Mouse (Mus musculus): ENCODE results near the gene Cerk. TPM values are rescaled to one million over a fixed set of nuclear protein-coding genes. Genes with fewer than 3 reads are reported as not detected.
A peak's percentile ranks its signal among the peaks of the same experiment; 100 is the strongest.
"Not testable (repeated sequence)": the region's sequence is repeated elsewhere in the genome, so short reads cannot be mapped to it uniquely, and the experiment has no call there.

The Cerk gene
- polyA plus RNA-seq, 1 experiment: 42.5 TPM

DNA sequence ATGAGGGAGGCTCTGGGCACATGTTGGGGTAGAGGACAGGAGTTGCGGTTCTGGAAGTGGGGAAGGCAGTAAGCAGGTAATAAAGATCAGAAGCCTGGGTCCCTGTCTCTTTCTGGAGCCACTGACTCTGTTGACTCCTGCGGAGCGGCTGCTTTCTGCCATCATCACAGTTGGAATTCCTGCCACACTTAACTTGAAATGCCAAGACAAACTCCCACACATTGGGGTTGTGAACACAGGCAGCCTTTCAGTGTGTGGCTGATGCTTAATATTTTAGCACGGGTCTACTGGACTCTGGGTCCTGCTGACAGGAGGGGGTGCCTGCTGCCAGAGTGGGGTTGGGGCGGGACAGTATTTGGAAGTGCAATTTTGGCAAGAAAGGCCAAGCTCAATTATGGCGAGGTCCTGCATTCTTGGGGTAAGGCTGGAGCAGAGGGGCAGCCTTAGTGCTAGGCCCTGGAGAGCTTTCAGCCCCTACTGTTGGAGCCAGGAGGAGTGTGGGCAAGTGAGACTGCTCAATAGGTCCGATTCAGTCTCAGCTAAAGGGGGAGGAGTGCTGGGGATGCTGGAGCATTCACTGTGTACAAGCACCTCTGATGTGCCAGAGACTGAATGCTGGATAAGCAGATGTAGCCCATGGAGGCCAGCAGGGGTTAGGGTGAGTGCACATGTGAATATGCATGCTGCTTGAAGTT is 33.7 kb upstream of the Cerk start:
- WGBS: 68% methylated on average over 7 of the region's 7 CpGs
- Histone ChIP-seq H3K4me1 (ENCODE audit: control insufficient read depth, insufficient read depth, low read length) (peaks cover 11% of the 10 kb centered on the region; the same call in 1 of the 2 replicates), H3K27ac (ENCODE audit: control insufficient read depth, insufficient read depth, low read depth, low read length, poor library complexity) (no peak overlapping the region), H3K4me3 (replicated peaks; ENCODE audit: control insufficient read depth, low read depth, low read length) (no peak overlapping the region)
- no peak for TF ChIP-seq CTCF (IDR thresholded peaks at IDR 0.05; ENCODE audit: control insufficient read depth, insufficient read depth, low read length)
- no peak for TF ChIP-seq POLR2A (IDR thresholded peaks at IDR 0.05; ENCODE audit: borderline replicate concordance, control insufficient read depth, low read depth, low read length)

DNA sequence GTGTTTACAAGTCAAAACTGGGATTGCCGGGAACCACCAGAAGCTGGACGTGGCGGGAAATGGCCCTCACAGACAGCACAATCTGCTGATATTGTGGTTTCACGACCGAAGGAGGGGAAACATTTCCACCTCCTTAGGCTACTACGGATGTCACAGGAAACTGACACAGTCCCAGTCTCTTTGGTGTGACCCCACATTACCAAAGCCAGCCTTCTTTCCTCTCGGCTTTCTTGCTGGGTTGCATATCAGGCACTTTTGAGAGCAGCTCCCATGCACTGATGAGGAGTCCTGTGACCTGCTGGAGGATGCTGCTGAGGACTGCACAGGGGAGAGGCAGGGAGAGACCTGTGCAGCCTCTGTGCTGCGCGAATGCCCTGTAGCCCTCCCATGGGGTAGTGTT is 30.7 kb upstream of the Cerk start:
- H3K4me1 ChIP-seq (ENCODE audit: control insufficient read depth, insufficient read depth, low read length); H3K27ac ChIP-seq (ENCODE audit: control insufficient read depth, insufficient read depth, low read depth, low read length, poor library complexity); H3K4me3 ChIP-seq (replicated peaks; ENCODE audit: control insufficient read depth, low read depth, low read length): not testable (repeated sequence)
- WGBS: 53% methylated on average over 9 of the region's 9 CpGs

DNA sequence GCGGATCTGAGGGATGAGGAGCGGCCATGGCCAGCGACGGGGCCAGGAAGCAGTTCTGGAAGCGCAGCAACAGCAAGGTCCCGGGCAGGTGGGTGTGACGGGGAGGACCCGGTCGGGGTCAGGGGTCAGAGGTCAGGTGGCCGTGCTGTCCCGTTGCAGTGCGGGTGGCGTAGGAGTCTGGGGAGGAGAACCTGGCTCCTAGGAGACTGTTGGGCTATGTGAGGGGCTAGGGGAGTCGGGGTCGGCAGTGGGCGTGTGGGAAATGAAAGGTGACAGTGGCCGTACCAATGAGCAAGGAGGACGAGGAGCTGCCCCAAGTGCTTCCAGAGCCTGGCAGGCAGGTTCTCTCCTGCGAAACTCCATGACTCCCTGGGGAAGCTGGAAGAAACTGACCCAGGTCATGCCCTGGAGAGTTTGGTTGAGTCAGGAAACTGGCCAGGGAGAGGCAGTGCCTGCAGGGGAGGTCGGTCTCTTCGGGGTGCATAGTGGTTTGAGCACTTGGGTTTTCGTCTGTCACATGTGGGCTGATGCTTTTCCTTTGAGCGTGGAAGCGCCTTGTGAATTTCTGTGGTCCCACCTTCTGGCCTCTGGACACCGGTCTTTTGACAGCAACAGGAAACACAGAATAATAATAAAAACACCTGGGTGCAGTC is 28.7 kb upstream of the Cerk start:
- 3% methylated on average over 25 of the region's 25 CpGs for WGBS
- H3K4me1 ChIP-seq (ENCODE audit: control insufficient read depth, insufficient read depth, low read length): peaks cover 7% of the 10 kb centered on the region; the same call in 1 of the 2 replicates
- no peak for TF ChIP-seq CTCF (IDR thresholded peaks at IDR 0.05; ENCODE audit: control insufficient read depth, insufficient read depth, low read length)
- TF ChIP-seq POLR2A (IDR thresholded peaks at IDR 0.05; ENCODE audit: borderline replicate concordance, control insufficient read depth, low read depth, low read length): no peak
- H3K4me3 ChIP-seq (replicated peaks; ENCODE audit: control insufficient read depth, low read depth, low read length): peak overlapping the region; percentile 97
- peak overlapping the region; percentile 87 for H3K27ac ChIP-seq (ENCODE audit: control insufficient read depth, insufficient read depth, low read depth, low read length, poor library complexity)

DNA sequence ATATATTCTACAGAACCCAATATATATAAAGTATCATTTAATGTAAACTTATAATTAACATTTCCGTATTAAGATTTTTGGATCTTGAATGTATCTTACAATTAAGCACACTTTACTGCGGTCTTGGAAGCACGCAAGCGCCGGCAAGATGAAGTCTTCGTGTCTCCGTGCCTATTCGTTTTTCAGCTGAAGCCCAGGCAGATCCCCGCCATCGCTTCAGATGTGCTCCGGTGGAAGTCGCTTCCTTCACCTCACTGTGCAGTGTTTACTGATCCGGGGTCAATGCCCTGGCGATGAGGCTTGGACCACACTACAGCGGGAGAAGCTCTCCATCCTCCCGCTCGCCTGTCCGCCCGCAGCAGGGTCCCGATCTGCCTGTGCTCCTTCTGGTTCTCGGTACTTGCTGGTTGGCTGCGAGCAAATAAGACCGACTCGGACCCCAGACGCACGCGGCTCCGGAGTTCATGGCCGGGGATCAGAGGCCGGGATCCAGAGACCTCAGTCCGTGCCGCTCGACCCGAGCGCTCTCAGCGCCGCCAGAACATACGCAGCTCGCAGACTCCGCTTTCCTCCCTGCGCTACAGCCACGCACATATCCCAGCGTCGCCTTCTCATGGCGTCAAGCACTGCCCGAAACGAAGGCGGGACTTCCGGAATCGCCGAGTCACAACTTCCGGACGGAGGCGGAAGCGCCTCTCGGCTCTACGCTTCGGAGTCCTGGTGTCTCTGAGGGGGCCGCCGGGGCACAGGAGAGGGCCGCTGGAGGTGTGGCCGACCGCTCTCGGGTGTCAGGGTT is 28.0 kb upstream of the Cerk start, which contains the start of gene Tbc1d22a:
TSS of gene Tbc1d22a (plus strand) at position 707 of the 796 bp plus-strand sequence.
- under 1% methylated on average over 64 of the region's 64 CpGs for WGBS
- Histone ChIP-seq H3K4me3 (replicated peaks; ENCODE audit: control insufficient read depth, low read depth, low read length) (peak within 1 kb of the TSS; percentile 97), H3K27ac (ENCODE audit: control insufficient read depth, insufficient read depth, low read depth, low read length, poor library complexity) (peak within 1 kb of the TSS; percentile 87), H3K4me1 (ENCODE audit: control insufficient read depth, insufficient read depth, low read length) (peaks cover 5% of the 10 kb centered on the region; the same call in 1 of the 2 replicates)
- TF ChIP-seq POLR2A (IDR thresholded peaks at IDR 0.05; ENCODE audit: borderline replicate concordance, control insufficient read depth, low read depth, low read length) (peak; percentile 90; the same call in 1 of the 2 replicates), CTCF (IDR thresholded peaks at IDR 0.05; ENCODE audit: control insufficient read depth, insufficient read depth, low read length) (no peak)

DNA sequence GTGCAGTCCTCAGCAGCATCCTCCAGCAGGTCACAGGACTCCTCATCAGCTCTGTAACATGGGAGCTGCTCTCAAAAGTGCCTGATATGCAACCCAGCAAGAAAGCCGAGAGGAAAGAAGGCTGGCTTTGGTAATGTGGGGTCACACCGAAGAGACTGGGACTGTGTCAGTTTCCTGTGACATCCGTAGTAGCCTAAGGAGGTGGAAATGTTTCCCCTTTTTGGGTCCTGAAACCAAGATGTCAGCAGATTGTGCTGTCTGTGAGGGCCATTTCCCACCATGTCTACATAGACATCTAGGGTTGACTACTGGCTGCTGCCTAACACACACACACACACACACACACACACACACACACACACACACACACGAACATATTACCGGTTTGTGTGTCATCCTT is 26.3 kb upstream of the Cerk start:
- not testable (repeated sequence) for H3K27ac ChIP-seq (ENCODE audit: control insufficient read depth, insufficient read depth, low read depth, low read length, poor library complexity); H3K4me1 ChIP-seq (ENCODE audit: control insufficient read depth, insufficient read depth, low read length); H3K4me3 ChIP-seq (replicated peaks; ENCODE audit: control insufficient read depth, low read depth, low read length)
- WGBS: 51% methylated on average over 5 of the region's 5 CpGs

DNA sequence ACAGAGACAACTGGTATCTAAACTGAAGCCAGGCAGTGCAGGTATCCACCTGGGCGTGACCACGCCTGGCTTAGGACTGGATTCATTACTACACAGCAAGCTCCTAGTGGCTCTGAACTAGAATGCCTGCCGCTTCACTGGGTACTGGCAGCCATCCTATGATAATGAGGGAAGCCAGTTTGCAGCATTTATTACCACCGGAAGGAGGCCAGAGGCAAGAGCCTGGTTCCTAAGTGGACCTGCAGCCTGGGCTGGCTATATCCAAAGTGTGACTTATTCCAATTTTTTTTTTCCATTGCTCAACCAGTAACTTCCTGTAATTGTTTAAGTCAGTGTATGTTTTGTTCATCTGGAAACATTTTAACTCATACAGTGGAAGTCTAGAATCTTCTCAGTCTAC is 20.4 kb upstream of the Cerk start:
- no peak for TF ChIP-seq POLR2A (IDR thresholded peaks at IDR 0.05; ENCODE audit: borderline replicate concordance, control insufficient read depth, low read depth, low read length)
- no peak for TF ChIP-seq CTCF (IDR thresholded peaks at IDR 0.05; ENCODE audit: control insufficient read depth, insufficient read depth, low read length)
- H3K4me3 ChIP-seq (replicated peaks; ENCODE audit: control insufficient read depth, low read depth, low read length): no peak overlapping the region
- H3K27ac ChIP-seq (ENCODE audit: control insufficient read depth, insufficient read depth, low read depth, low read length, poor library complexity): no peak overlapping the region
- peaks cover 9% of the 10 kb centered on the region for H3K4me1 ChIP-seq (ENCODE audit: control insufficient read depth, insufficient read depth, low read length)
- WGBS: 73% methylated on average over 4 of the region's 4 CpGs

DNA sequence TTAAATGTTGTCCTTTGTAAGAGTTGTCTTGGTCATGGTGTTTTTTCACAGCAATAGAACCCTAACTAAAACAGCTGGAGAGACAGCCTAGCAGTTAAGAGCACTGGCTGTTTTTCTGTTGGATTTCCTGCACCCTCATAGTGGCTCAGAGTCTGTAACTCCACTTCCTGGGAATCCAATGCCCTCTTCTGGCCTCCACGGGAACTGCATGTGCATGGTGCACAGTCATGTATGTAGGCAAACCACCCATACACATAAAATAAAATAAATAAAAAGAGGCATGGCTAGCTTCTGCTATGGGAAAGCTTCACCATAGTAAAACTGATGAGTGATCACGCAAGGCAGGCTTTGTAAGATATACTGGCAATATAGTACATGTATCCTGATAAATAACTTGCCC is 19.4 kb upstream of the Cerk start:
- Histone ChIP-seq H3K27ac (ENCODE audit: control insufficient read depth, insufficient read depth, low read depth, low read length, poor library complexity) (no peak overlapping the region), H3K4me3 (replicated peaks; ENCODE audit: control insufficient read depth, low read depth, low read length) (no peak overlapping the region), H3K4me1 (ENCODE audit: control insufficient read depth, insufficient read depth, low read length) (peaks cover 12% of the 10 kb centered on the region)
- WGBS: 63% methylated on average over 2 of the region's 2 CpGs
- no peak for TF ChIP-seq POLR2A (IDR thresholded peaks at IDR 0.05; ENCODE audit: borderline replicate concordance, control insufficient read depth, low read depth, low read length)
- peak; percentile 77 for TF ChIP-seq CTCF (IDR thresholded peaks at IDR 0.05; ENCODE audit: control insufficient read depth, insufficient read depth, low read length)

DNA sequence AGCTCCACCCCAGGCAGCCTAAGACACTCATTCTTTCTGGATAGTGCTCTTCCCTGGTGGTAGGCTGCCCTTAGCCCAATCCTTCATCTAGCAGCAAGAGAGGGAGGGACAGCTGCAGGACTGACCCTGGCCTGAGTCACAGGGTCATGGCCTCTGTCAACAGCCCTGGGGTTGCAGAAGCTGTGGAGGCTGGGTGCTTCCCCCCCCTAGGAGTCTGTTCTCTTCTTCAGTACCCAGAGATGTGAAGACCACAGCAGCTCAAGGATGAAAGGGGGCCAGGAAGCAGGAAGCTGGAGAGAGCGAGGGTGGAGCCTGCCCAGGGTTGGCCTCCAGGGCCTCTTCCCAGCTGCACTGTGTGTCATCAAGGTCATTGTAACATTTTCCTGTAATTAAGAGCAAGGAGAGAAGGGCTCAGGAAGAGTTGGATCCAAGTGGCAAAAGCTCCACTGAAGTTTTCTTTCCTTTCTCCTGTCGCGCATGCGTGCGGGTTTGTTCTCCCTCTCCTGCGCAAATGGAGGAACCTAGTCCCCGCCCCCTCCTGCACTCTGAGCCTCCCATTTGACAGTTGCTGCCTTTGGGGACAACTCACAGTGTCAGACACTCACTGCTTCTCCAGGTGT is 18.1 kb upstream of the Cerk start:
- H3K4me1 ChIP-seq (ENCODE audit: control insufficient read depth, insufficient read depth, low read length): peaks cover 12% of the 10 kb centered on the region
- 62% methylated on average over 7 of the region's 7 CpGs for WGBS
- H3K4me3 ChIP-seq (replicated peaks; ENCODE audit: control insufficient read depth, low read depth, low read length): no peak overlapping the region
- peak overlapping the region; percentile 66 for H3K27ac ChIP-seq (ENCODE audit: control insufficient read depth, insufficient read depth, low read depth, low read length, poor library complexity)
- TF ChIP-seq CTCF (IDR thresholded peaks at IDR 0.05; ENCODE audit: control insufficient read depth, insufficient read depth, low read length) (no peak), POLR2A (IDR thresholded peaks at IDR 0.05; ENCODE audit: borderline replicate concordance, control insufficient read depth, low read depth, low read length) (peak; percentile 30; the same call in 1 of the 2 replicates)

All from bone marrow, adult 2 months (tissue).